Mouse (Mus musculus): ENCODE measurements around the gene Grin2a. TPM values are rescaled to one million over a fixed set of nuclear protein-coding genes. Genes with fewer than 3 reads are reported as not detected.
A peak's percentile ranks its signal among the peaks of the same experiment; 100 is the strongest.

Grin2a gene
- total and polyA plus RNA-seq, 2 experiments from 2014 or later = 6.1 to 10.5 TPM

DNA sequence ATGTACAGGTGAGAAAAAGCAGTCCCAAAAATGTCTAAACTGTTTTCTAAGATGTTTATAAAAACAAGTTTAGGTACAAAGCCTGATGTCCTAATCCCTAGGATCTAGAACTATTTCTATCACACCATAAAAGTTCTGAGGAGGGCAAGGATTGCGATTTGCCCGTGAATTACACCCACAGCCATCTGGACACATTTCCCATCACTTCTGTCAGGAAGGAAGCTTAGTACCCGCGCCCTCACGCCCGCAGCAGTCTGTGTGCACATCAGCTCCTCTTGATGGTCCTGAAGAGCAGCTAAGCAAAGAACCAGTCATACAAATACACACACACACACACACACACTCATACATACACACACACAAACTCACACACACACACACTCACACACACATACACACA, 252.9 kb downstream of the Grin2a start:
- Histone ChIP-seq H3K4me2 (ENCODE audit: low read depth, low read length, poor library complexity, severe bottlenecking) (no peak overlapping the region), H3K27ac (ENCODE audit: low read depth, low read length) (no peak overlapping the region), H3K4me1 (ENCODE audit: insufficient read depth, low read length) (no peaks in the 10 kb centered on the region), H3K9ac (replicated peaks; ENCODE audit: low read length, poor library complexity, severe bottlenecking) (no peak overlapping the region), H3K27me3 (ENCODE audit: insufficient read depth, low read length) (no peaks in the 10 kb centered on the region), H3K9me3 (ENCODE audit: low read length) (no peaks in the 10 kb centered on the region), H3K36me3 (ENCODE audit: insufficient read depth, low read length) (no peaks in the 10 kb centered on the region), H3K4me3 (ENCODE audit: low read depth, low read length) (no peak overlapping the region)
- WGBS = 90% methylated on average over 6 of the region's 6 CpGs
- TF ChIP-seq CTCF (IDR thresholded peaks at IDR 0.05) = no peak
- DNase-seq (ENCODE audit: low spot score) (no peak), ATAC-seq (ENCODE audit: low FRiP score) (no peak)

DNA sequence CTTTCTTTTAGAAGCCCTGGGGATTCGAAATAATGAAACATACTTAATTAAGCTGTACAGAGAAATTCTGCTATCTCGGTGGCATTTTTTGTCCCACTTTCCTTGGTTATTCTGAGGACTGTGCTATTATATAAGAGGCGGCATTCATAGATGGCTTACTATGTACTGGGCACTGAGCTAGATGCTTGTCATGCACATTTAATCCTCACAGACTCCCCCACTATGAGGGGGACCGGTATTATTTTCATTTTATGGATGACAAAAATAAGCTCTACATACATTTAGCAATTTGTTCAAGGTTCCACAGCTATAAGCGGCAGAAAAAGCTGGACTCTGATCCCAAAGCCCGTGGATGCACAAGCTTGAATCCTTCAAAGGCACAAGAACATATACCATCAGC, 256.7 kb downstream of the Grin2a start:
- Histone ChIP-seq H3K27me3 (ENCODE audit: insufficient read depth, low read length) (no peaks in the 10 kb centered on the region), H3K4me3 (ENCODE audit: low read depth, low read length) (no peak overlapping the region), H3K9ac (replicated peaks; ENCODE audit: low read length, poor library complexity, severe bottlenecking) (no peak overlapping the region), H3K27ac (ENCODE audit: low read depth, low read length) (no peak overlapping the region), H3K4me1 (ENCODE audit: insufficient read depth, low read length) (no peaks in the 10 kb centered on the region), H3K36me3 (ENCODE audit: insufficient read depth, low read length) (no peaks in the 10 kb centered on the region), H3K4me2 (ENCODE audit: low read depth, low read length, poor library complexity, severe bottlenecking) (no peak overlapping the region), H3K9me3 (ENCODE audit: low read length) (no peaks in the 10 kb centered on the region)
- DNase-seq (ENCODE audit: low spot score) (no peak), ATAC-seq (ENCODE audit: low FRiP score) (no peak)
- no peak for TF ChIP-seq CTCF (IDR thresholded peaks at IDR 0.05)
- WGBS = 72% methylated on average over 6 of the region's 6 CpGs

DNA sequence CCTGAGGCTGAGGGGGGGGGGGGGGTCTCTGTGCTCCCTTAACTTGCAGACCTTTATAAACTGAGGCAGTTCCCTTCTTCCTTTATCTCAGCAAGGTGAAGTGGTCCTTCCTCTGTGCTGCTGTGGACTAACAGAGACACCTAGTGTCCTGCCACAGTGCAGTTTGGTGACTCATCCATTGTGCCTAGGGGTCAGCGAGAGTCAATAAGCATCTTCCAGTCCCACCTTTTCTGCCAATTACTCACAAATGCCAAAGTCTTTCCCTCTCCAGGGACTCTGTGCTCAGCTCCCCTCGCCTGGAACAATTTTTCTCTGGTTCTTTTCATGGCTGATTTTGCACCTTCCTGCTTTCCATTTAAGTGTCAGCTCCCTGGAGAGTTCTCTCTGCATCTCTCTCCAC, 258.2 kb downstream of the Grin2a start:
- no peaks in the 10 kb centered on the region for H3K36me3 ChIP-seq (ENCODE audit: insufficient read depth, low read length)
- H3K27ac ChIP-seq (ENCODE audit: low read depth, low read length) = no peak overlapping the region
- no peak overlapping the region for H3K4me3 ChIP-seq (ENCODE audit: low read depth, low read length)
- no peaks in the 10 kb centered on the region for H3K27me3 ChIP-seq (ENCODE audit: insufficient read depth, low read length)
- no peak overlapping the region for H3K4me2 ChIP-seq (ENCODE audit: low read depth, low read length, poor library complexity, severe bottlenecking)
- H3K9ac ChIP-seq (replicated peaks; ENCODE audit: low read length, poor library complexity, severe bottlenecking) = no peak overlapping the region
- no peaks in the 10 kb centered on the region for H3K4me1 ChIP-seq (ENCODE audit: insufficient read depth, low read length)
- no peaks in the 10 kb centered on the region for H3K9me3 ChIP-seq (ENCODE audit: low read length)
- DNase-seq (ENCODE audit: low spot score) = no peak
- peak; percentile 65 for TF ChIP-seq CTCF (IDR thresholded peaks at IDR 0.05)
- ATAC-seq (ENCODE audit: low FRiP score) = no peak
- 30% methylated on average over 2 of the region's 2 CpGs for WGBS

DNA sequence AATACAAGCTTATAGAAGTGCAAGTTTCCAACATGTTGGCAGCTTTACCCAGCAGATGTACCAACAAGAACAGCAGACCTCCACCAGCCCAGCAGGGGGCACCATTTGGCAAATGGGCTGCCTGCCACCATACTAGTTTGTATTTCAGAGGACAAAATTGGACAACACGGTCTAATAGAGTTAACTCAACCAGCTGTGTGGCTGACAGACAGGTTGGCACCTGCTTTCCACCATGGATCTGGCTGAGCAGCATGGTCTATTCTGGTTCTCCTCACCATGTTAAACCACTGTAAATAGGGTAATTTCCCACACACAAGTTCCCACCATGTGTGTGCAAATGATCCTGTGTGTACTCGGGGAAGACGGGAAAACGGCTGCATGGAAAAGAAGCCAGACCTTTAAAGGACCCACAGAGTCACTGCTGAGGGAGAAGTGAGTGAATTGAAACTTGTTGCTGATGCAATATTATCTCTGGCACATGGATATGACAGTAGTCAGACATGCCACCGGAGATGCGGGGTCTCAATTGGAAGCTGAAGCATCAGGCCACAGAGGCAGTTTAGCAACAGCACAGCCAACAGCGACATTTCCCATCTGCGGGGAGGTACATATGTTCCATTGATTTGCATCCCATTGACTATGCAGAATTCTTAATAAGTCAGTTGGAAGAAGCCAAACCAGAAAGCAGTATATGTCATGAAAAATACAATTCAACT, 259.8 kb downstream of the Grin2a start:
- 72% methylated on average over 8 of the region's 8 CpGs for WGBS
- Histone ChIP-seq H3K36me3 (ENCODE audit: insufficient read depth, low read length) (no peaks in the 10 kb centered on the region), H3K9me3 (ENCODE audit: low read length) (no peaks in the 10 kb centered on the region)

DNA sequence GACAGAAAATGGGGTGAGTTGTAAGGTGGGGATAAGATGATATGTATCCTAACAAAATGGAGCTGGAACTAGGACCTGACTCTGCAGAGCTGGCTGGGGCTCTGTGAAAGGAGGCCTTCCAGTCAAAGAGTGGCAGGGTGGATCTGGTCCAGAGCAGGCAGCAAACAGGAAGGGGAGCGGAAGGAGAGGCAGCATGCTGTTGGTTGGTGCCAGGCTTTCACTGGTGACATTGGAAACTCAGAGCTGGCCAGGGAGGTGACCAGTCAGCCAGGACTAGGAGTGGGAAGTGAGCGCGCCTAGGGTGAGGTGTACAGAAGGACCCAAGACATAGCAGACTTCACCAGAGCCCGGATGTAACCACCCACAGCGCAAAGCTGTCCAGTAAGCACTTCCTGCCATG, 267.8 kb downstream of the Grin2a start:
- H3K4me1 ChIP-seq (ENCODE audit: insufficient read depth, low read length) = no peaks in the 10 kb centered on the region
- no peaks in the 10 kb centered on the region for H3K9me3 ChIP-seq (ENCODE audit: low read length)
- no peak for TF ChIP-seq CTCF (IDR thresholded peaks at IDR 0.05)
- 92% methylated on average over 5 of the region's 5 CpGs for WGBS
- no peak overlapping the region for H3K27ac ChIP-seq (ENCODE audit: low read depth, low read length)
- no peak for DNase-seq (ENCODE audit: low spot score)
- no peak overlapping the region for H3K4me2 ChIP-seq (ENCODE audit: low read depth, low read length, poor library complexity, severe bottlenecking)
- H3K9ac ChIP-seq (replicated peaks; ENCODE audit: low read length, poor library complexity, severe bottlenecking) = no peak overlapping the region
- H3K27me3 ChIP-seq (ENCODE audit: insufficient read depth, low read length) = no peaks in the 10 kb centered on the region
- no peak for ATAC-seq (ENCODE audit: low FRiP score)
- H3K36me3 ChIP-seq (ENCODE audit: insufficient read depth, low read length) = no peaks in the 10 kb centered on the region
- no peak overlapping the region for H3K4me3 ChIP-seq (ENCODE audit: low read depth, low read length)

More for the DNA sequence above, 259.8 kb downstream of the Grin2a start:
- no peak overlapping the region for H3K27ac ChIP-seq (ENCODE audit: low read depth, low read length)
- peak; percentile 41 for TF ChIP-seq CTCF (IDR thresholded peaks at IDR 0.05)
- no peak overlapping the region for H3K9ac ChIP-seq (replicated peaks; ENCODE audit: low read length, poor library complexity, severe bottlenecking)
- peak; percentile 59 for DNase-seq (ENCODE audit: low spot score)
- H3K4me1 ChIP-seq (ENCODE audit: insufficient read depth, low read length) = no peaks in the 10 kb centered on the region
- H3K4me3 ChIP-seq (ENCODE audit: low read depth, low read length) = no peak overlapping the region
- no peak overlapping the region for H3K4me2 ChIP-seq (ENCODE audit: low read depth, low read length, poor library complexity, severe bottlenecking)
- ATAC-seq (ENCODE audit: low FRiP score) = no peak
- H3K27me3 ChIP-seq (ENCODE audit: insufficient read depth, low read length) = no peaks in the 10 kb centered on the region

DNA sequence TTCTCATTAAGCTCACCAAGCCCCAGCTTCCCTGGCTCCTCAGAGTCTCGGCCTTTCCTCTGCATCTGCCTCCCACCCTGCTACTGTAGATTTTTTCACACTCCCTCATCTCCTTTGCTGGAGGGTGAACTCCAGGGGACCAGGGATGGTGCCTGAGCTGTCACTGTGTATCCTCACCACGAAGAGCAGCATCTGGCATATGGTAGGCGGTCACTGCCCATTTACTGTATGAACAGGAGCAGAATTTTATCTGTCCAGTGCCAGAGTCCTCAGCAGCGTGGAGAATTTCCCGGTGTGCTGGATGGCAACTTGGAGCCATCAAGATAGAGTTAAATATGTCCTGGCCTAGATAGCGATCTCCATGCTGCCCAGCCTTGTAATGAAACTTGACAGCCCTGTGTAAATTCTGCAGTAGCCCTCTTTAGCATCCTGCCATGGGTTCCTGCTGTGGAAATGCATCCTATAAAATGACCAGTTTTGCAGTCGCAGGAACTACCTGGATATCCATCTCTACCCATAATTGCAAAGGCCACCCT, 269.7 kb downstream of the Grin2a start:
- Histone ChIP-seq H3K27ac (ENCODE audit: low read depth, low read length) (no peak overlapping the region), H3K36me3 (ENCODE audit: insufficient read depth, low read length) (no peaks in the 10 kb centered on the region), H3K4me2 (ENCODE audit: low read depth, low read length, poor library complexity, severe bottlenecking) (no peak overlapping the region), H3K9ac (replicated peaks; ENCODE audit: low read length, poor library complexity, severe bottlenecking) (no peak overlapping the region), H3K9me3 (ENCODE audit: low read length) (no peaks in the 10 kb centered on the region), H3K4me1 (ENCODE audit: insufficient read depth, low read length) (no peaks in the 10 kb centered on the region), H3K4me3 (ENCODE audit: low read depth, low read length) (no peak overlapping the region), H3K27me3 (ENCODE audit: insufficient read depth, low read length) (no peaks in the 10 kb centered on the region)
- no peak for TF ChIP-seq CTCF (IDR thresholded peaks at IDR 0.05)
- no peak for ATAC-seq (ENCODE audit: low FRiP score)
- WGBS = 76% methylated on average over 7 of the region's 7 CpGs
- DNase-seq (ENCODE audit: low spot score) = peak; percentile 12

All from midbrain, postnatal 0 days (tissue).